Mouse (Mus musculus): ENCODE measurements at regions not wholly inside any gene's neighbourhood (a gene's known extent, or its start where the extent isn't known, plus 50 kb on each side); places are given as distances from the start of the nearest gene placed in this dataset.
"Not testable (repeated sequence)": the region's sequence is repeated elsewhere in the genome, so short reads cannot be mapped to it uniquely, and the experiment has no call there.

- Histone ChIP-seq H3K36me3 (replicated peaks; ENCODE audit: control insufficient read depth, insufficient read depth, low read depth) (no peaks in the 10 kb centered on the region), H3K4me3 (ENCODE audit: insufficient read depth in 1 of 2, low read depth in 2 of 2, low read length in 2 of 2) (no peak overlapping the region), H3K9ac (replicated peaks) (no peak overlapping the region), H3K27me3 (ENCODE audit: control insufficient read depth, insufficient read depth, low read length) (no peaks in the 10 kb centered on the region), H3K27ac (no peak overlapping the region), H3K9me3 (ENCODE audit: control insufficient read depth, low read length) (no peaks in the 10 kb centered on the region), H3K4me1 (replicated peaks; ENCODE audit: control insufficient read depth in 2 of 2, insufficient read depth in 2 of 2, low read length in 1 of 2) (no peaks in the 10 kb centered on the region), H3K4me2 (ENCODE audit: low read depth) (no peak overlapping the region)
- no peak for TF ChIP-seq EP300 (IDR thresholded peaks at IDR 0.05; ENCODE audit: low read depth)
- TF ChIP-seq CTCF (IDR thresholded peaks at IDR 0.05; ENCODE audit: low read depth) = no peak
- ATAC-seq (ENCODE audit: insufficient read depth) = no peak
- WGBS (ENCODE audit: insufficient replicate concordance) = 59% methylated on average over 7 of the region's 7 CpGs
- DNase-seq (ENCODE audit: low read depth in 3 of 3, low spot score in 3 of 3) = no peak
These were observed 172.2 kb upstream of the Zfp770 start for GRCm38 (mm10) chr2:114373476-114373875.

GRCm38 (mm10) chr2:114353876-114354275 is 152.6 kb upstream of the Zfp770 start:
- WGBS (ENCODE audit: insufficient replicate concordance) = 68% methylated on average over 11 of the region's 11 CpGs
- H3K9ac ChIP-seq (replicated peaks); DNase-seq (ENCODE audit: low read depth in 3 of 3, low spot score in 3 of 3): not testable (repeated sequence)

GRCm38 (mm10) chr2:114340578-114341293 is 139.5 kb upstream of the Zfp770 start:
- H3K9me3 ChIP-seq (ENCODE audit: control insufficient read depth, low read length) = no peaks in the 10 kb centered on the region
- no peaks in the 10 kb centered on the region for H3K36me3 ChIP-seq (replicated peaks; ENCODE audit: control insufficient read depth, insufficient read depth, low read depth)
- no peak overlapping the region for H3K4me2 ChIP-seq (ENCODE audit: low read depth)
- no peak overlapping the region for H3K27ac ChIP-seq
- no peaks in the 10 kb centered on the region for H3K27me3 ChIP-seq (ENCODE audit: control insufficient read depth, insufficient read depth, low read length)
- 69% methylated on average over 9 of the region's 9 CpGs for WGBS (ENCODE audit: insufficient replicate concordance)
- DNase-seq (ENCODE audit: low read depth in 3 of 3, low spot score in 3 of 3) (no peak), ATAC-seq (ENCODE audit: insufficient read depth) (no peak)
- TF ChIP-seq CTCF (IDR thresholded peaks at IDR 0.05; ENCODE audit: low read depth) (no peak), EP300 (IDR thresholded peaks at IDR 0.05; ENCODE audit: low read depth) (no peak)
- H3K4me1 ChIP-seq (replicated peaks; ENCODE audit: control insufficient read depth in 2 of 2, insufficient read depth in 2 of 2, low read length in 1 of 2) = no peaks in the 10 kb centered on the region
- no peak overlapping the region for H3K4me3 ChIP-seq (ENCODE audit: insufficient read depth in 1 of 2, low read depth in 2 of 2, low read length in 2 of 2)
- H3K9ac ChIP-seq (replicated peaks) = no peak overlapping the region

More at GRCm38 (mm10) chr2:114353876-114354275, 152.6 kb upstream of the Zfp770 start:
- H3K4me2 ChIP-seq (ENCODE audit: low read depth); ATAC-seq (ENCODE audit: insufficient read depth); H3K27me3 ChIP-seq (ENCODE audit: control insufficient read depth, insufficient read depth, low read length); H3K9me3 ChIP-seq (ENCODE audit: control insufficient read depth, low read length); H3K36me3 ChIP-seq (replicated peaks; ENCODE audit: control insufficient read depth, insufficient read depth, low read depth); H3K27ac ChIP-seq; H3K4me1 ChIP-seq (replicated peaks; ENCODE audit: control insufficient read depth in 2 of 2, insufficient read depth in 2 of 2, low read length in 1 of 2); H3K4me3 ChIP-seq (ENCODE audit: insufficient read depth in 1 of 2, low read depth in 2 of 2, low read length in 2 of 2): not testable (repeated sequence)

GRCm38 (mm10) chr2:114301746-114302145 is 100.5 kb upstream of the Zfp770 start:
- Histone ChIP-seq H3K9me3 (ENCODE audit: control insufficient read depth, low read length) (no peaks in the 10 kb centered on the region), H3K27ac (no peak overlapping the region), H3K4me3 (ENCODE audit: insufficient read depth in 1 of 2, low read depth in 2 of 2, low read length in 2 of 2) (no peak overlapping the region), H3K9ac (replicated peaks) (no peak overlapping the region), H3K4me1 (replicated peaks; ENCODE audit: control insufficient read depth in 2 of 2, insufficient read depth in 2 of 2, low read length in 1 of 2) (no peaks in the 10 kb centered on the region), H3K27me3 (ENCODE audit: control insufficient read depth, insufficient read depth, low read length) (no peaks in the 10 kb centered on the region), H3K4me2 (ENCODE audit: low read depth) (no peak overlapping the region), H3K36me3 (replicated peaks; ENCODE audit: control insufficient read depth, insufficient read depth, low read depth) (no peaks in the 10 kb centered on the region)
- TF ChIP-seq EP300 (IDR thresholded peaks at IDR 0.05; ENCODE audit: low read depth) (no peak), CTCF (IDR thresholded peaks at IDR 0.05; ENCODE audit: low read depth) (no peak)
- 72% methylated on average over 3 of the region's 3 CpGs for WGBS (ENCODE audit: insufficient replicate concordance)
- DNase-seq (ENCODE audit: low read depth in 3 of 3, low spot score in 3 of 3) (no peak), ATAC-seq (ENCODE audit: insufficient read depth) (no peak)

- no peaks in the 10 kb centered on the region for H3K9me3 ChIP-seq (ENCODE audit: control insufficient read depth, low read length)
- WGBS (ENCODE audit: insufficient replicate concordance) = 39% methylated on average over 1 of the region's 1 CpGs
- no peaks in the 10 kb centered on the region for H3K4me1 ChIP-seq (replicated peaks; ENCODE audit: control insufficient read depth in 2 of 2, insufficient read depth in 2 of 2, low read length in 1 of 2)
- H3K9ac ChIP-seq (replicated peaks) = no peak overlapping the region
- no peak overlapping the region for H3K4me3 ChIP-seq (ENCODE audit: insufficient read depth in 1 of 2, low read depth in 2 of 2, low read length in 2 of 2)
- TF ChIP-seq EP300 (IDR thresholded peaks at IDR 0.05; ENCODE audit: low read depth) (no peak), CTCF (IDR thresholded peaks at IDR 0.05; ENCODE audit: low read depth) (no peak)
- DNase-seq (ENCODE audit: low read depth in 3 of 3, low spot score in 3 of 3) = no peak
- H3K4me2 ChIP-seq (ENCODE audit: low read depth) = no peak overlapping the region
- no peaks in the 10 kb centered on the region for H3K27me3 ChIP-seq (ENCODE audit: control insufficient read depth, insufficient read depth, low read length)
- no peak overlapping the region for H3K27ac ChIP-seq
- ATAC-seq (ENCODE audit: insufficient read depth) = no peak
- H3K36me3 ChIP-seq (replicated peaks; ENCODE audit: control insufficient read depth, insufficient read depth, low read depth) = no peaks in the 10 kb centered on the region
These were observed 93.8 kb upstream of the Zfp770 start for GRCm38 (mm10) chr2:114295110-114295509.

All from liver, embryonic 14.5 days (tissue).